Mouse (Mus musculus): ENCODE measurements around the gene Acat1.

The Acat1 gene

GRCm38 (mm10) chr9:53609968-53610781, at the start of gene Acat1:
Acat1 (minus strand) TSS chr9:53610382.
- in situ Hi-C loops (cut with MboI; ENCODE audit: low sequenced_read_pairs): no loop called here

DNA sequence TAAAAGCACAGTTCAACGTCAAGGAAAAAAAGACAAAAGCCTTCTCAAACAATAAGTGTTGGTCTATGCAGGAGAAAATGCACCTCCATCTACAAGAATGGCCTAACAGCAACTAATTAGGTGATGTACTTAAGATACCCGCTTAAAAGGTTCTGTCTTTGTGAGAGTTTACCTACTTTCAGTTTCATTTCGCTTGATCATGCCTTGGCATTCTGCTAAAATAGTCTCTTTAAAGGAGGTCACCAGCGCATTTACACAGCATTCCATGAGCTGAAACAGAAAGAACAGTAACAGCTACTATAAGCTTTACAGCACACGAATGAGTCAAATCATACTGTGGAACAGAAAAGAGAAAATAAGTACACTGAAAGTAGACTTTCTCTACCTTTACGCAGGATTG, 24.6 kb upstream of the Acat1 start:
- in situ Hi-C loops (cut with MboI; ENCODE audit: low sequenced_read_pairs): no loop called here

GRCm38 (mm10) chr9:53615246-53615645, 5.1 kb upstream of the Acat1 start:
- in situ Hi-C loops (cut with MboI; ENCODE audit: low sequenced_read_pairs): no loop called here

DNA sequence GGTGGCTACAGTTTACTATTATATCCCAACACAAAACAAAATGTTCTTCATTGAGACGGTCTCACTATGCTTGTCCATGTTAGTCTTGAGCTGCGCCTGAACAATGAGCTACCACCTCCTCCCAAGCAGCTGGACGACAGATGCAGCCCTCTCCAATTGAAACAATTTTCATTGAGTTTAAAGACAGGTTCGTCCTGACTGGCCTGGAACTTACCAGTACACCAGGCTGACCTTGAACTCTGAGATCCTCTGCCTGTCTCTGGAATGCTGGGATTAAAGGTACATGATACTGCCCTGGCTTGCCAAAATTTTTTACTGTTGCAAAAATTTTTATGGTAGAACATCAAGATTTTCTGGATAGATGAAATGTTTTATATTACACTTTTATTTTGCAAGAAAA, 4.1 kb upstream of the Acat1 start:
- in situ Hi-C loops (cut with MboI; ENCODE audit: low sequenced_read_pairs): no loop called here

DNA sequence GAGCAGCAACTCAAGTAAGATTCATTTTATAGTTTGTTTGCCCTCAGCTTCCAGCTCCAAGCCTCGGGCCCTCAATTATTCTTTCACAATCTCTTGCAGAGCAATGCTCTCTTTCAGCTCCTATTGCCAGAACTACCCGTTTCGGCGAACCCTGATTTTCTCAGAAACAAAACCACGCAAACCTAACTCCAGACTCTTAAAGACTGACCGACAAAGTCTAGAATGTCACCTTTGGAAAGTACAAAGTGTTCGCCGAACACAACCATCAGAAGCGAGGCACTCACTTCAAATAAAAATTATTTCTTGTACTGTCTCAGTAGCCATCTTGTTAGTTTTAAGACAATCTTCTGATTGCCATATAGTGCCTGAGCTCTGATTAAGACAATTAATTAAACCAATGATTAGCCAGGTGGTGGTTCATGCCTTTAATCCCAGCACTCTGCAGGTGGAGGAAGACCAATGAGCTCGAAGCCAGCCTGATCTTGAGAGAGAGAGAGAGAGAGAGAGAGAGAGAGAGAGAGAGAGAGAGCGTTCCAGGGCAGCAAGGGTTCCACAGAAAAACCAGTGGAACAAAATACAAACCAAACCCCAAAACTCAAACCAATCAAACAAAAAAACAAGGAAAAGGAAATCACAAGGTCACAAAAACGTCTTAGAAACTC, 745 bp downstream of the Acat1 start:
- in situ Hi-C loops (cut with MboI; ENCODE audit: low sequenced_read_pairs): no loop called here

DNA sequence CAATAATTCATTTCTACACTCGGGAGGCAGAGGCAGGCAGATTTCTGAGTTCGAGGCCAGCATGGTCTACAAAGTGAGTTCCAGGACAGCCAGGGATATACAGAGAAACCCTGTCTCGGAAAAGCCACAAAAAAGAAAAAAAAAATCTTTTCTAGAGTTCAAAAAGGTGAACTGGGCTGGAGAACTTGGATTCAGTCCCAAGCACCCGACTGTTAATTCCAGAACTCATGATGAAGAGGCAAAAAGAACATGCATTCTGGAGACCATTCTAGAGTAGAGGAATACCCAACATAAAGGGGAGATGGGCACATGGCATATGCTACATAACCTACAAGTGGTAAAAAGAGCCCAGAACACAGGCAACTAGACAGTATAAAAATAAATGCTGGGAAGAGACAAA, 2.4 kb downstream of the Acat1 start:
- in situ Hi-C loops (cut with MboI; ENCODE audit: low sequenced_read_pairs): no loop called here

GRCm38 (mm10) chr9:53607192-53607591, 3.0 kb downstream of the Acat1 start:
- in situ Hi-C loops (cut with MboI; ENCODE audit: low sequenced_read_pairs): no loop called here

GRCm38 (mm10) chr9:53604954-53605353, 5.2 kb downstream of the Acat1 start:
- in situ Hi-C loops (cut with MboI; ENCODE audit: low sequenced_read_pairs): no loop called here

GRCm38 (mm10) chr9:53603849-53604248, 6.3 kb downstream of the Acat1 start:
- in situ Hi-C loops (cut with MboI; ENCODE audit: low sequenced_read_pairs): no loop called here

DNA sequence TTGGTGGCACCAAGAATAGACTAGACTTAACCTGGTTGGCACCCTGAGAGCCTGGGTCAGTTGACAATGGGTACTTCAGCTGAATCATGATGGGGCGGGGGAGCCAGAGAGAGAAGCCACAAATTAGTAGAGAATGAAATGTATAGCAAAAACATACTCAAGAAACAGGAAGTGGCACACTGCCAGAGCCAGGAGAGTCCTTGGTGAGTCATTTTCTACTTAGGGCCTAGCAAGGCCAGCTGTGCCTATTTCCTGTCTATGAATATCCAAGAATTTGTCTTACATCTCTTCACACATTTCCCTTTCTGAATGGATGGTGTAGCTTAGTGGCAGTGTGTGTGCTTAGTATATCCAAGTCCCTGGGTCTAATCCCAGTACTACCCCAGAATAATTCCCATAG, 6.8 kb downstream of the Acat1 start:
- in situ Hi-C loops (cut with MboI; ENCODE audit: low sequenced_read_pairs): no loop called here

DNA sequence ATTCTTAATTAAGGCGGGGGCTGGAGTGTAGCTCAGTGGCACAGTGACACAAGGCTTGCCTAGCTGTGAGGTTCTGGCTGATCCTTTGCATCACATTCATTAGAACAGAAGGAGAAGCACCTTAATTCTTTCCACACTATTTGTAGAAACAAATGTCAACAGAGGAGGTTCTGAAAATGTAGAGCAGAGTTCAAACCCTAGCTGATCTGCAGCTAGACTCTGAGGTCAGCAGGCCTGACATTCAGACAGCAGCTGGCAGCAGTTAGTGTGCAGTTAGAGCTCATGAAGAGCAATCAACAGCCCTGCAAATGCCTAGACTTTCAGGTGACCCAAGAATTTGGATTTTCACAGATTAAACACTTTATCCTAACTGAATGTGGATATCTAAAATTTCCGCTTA, 8.6 kb downstream of the Acat1 start:
- in situ Hi-C loops (cut with MboI; ENCODE audit: low sequenced_read_pairs): no loop called here

GRCm38 (mm10) chr9:53598631-53599030, 11.6 kb downstream of the Acat1 start:
- in situ Hi-C loops (cut with MboI; ENCODE audit: low sequenced_read_pairs): no loop called here

GRCm38 (mm10) chr9:53596971-53597600, 13.1 kb downstream of the Acat1 start:
- in situ Hi-C loops (cut with MboI; ENCODE audit: low sequenced_read_pairs): no loop called here

DNA sequence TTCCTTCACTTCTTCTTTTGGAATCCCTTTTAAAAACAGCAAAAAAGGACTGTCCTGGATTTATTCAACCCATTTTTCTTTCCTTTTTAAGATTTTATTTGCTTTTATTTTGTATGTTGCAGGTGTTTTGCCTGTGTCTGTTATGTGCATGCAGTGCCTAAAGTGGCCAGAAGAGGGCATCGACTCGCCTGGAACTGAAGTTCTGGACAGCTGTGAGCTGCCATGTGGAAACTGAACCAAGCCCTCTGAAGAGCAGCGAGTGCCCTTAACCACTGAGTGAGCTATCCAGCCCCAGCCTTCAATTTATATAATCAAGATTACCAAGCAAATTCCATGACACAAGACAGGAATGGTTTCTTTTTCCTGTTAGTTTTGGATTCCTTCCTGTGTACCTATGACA, 15.4 kb downstream of the Acat1 start:
- in situ Hi-C loops (cut with MboI; ENCODE audit: low sequenced_read_pairs): no loop called here

GRCm38 (mm10) chr9:53581870-53582269, 28.3 kb downstream of the Acat1 start:
- in situ Hi-C loops (cut with MboI; ENCODE audit: low sequenced_read_pairs): no loop called here

DNA sequence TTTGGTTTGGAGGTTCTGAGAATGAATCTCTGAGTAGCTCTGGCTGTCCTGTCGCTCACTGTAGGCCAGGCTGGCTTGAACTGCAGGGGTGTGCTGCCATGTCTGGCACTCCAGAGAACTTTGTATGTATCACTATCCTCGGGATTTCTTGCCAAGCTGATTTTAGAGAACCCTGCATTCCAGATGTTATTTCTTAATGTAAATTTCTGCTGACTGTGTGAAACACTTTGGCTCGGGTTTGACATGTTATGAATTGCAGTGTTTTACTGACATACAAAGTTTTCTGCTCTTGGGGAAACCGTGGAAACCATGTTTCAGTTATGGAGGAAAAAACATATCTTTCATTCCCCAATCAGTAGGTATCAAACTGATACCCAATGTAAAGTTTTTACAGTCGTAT, 34.5 kb downstream of the Acat1 start:
- in situ Hi-C loops (cut with MboI; ENCODE audit: low sequenced_read_pairs): no loop called here

GRCm38 (mm10) chr9:53572516-53573307, 37.5 kb downstream of the Acat1 start:
- in situ Hi-C loops (cut with MboI; ENCODE audit: low sequenced_read_pairs): no loop called here

- in situ Hi-C loops (cut with MboI; ENCODE audit: low sequenced_read_pairs): no loop called here
Measured at GRCm38 (mm10) chr9:53570662-53571061, 39.5 kb downstream of the Acat1 start.

DNA sequence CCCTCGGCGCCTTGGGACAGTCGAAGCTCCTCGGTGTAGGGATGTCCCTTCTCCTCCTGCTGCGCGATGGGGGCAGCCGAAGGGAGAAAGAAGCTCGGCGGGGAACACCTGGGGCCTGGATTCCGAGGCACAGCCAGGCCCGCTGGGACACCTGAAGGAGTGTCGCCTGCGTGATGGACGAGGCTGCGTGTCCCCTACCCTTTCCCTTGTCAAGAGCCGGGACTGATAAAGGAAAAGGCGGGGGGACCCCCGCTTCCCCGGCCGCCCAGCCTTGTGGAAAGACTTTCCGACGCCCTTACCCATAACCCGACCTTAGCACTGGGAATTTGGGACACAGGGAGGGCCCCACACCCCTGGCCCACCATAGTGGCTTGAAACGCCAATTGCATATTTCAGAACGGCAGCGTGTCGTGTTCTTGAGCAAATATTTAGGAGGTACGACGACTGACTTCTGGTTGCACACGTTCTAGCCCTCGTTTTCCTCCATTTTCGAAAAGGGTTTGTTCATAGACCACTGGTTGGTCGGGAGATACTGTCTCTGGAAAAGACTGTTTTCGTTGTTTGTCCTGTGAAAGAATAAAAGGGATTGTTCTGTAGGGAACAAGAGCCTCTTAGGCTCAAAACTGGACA, 72.7 kb downstream of the Acat1 start:
- in situ Hi-C loops (cut with MboI; ENCODE audit: low sequenced_read_pairs): no loop called here

GRCm38 (mm10) chr9:53536558-53537320, 73.4 kb downstream of the Acat1 start, which contains the start of the genes Atm and Npat:
Atm (minus strand) TSS chr9:53536740.
Npat (plus strand) TSS chr9:53537047.
- in situ Hi-C loops (cut with MboI; ENCODE audit: low sequenced_read_pairs): no loop called here

Data from CH12F3 (cell line).